Mouse (Mus musculus) liver, postnatal 0 days (tissue): Measurements from ENCODE around the gene Chst11. TPM values are rescaled to one million over a fixed set of nuclear protein-coding genes. Genes with fewer than 3 reads are reported as not detected.

Experiments
- ATAC-seq: fragments of 200-750 bp; cut with Nextera tagmentation; 2 replicates; pipeline ENCODE4 v1.8.0; 2017; ENCODE audit warnings: mild to moderate bottlenecking, moderate library complexity
- DNase-seq: peaks from one replicate; pipeline ENCODE4 v3.0.0-alpha.2; 2016
- H3K27ac ChIP-seq: fragments of 300-500 bp; sonication (generic); 2 replicates; pipeline ENCODE4 v1.5.1; 2014; ENCODE audit warnings: antibody characterized with exemption, moderate library complexity, mild to moderate bottlenecking, low read depth
- H3K27me3 ChIP-seq: fragments of 300-500 bp; sonication (generic); 2 replicates; pipeline ENCODE4 v1.6.1; 2014; ENCODE audit warnings: low read length, control low read depth, mixed read lengths; ENCODE audit not compliant: insufficient read depth
- H3K36me3 ChIP-seq: fragments of 300-500 bp; sonication (generic); replicated peaks from 2 replicates; pipeline ENCODE4 v1.6.1; 2014; ENCODE audit warnings: mild to moderate bottlenecking, control low read depth, low read length, moderate library complexity, mixed read lengths; ENCODE audit not compliant: insufficient read depth
- H3K4me1 ChIP-seq: fragments of 300-500 bp; sonication (generic); 2 replicates; pipeline ENCODE4 v1.6.1; 2014; ENCODE audit warnings: antibody characterized with exemption, mild to moderate bottlenecking, control low read depth; ENCODE audit not compliant: insufficient read depth
- H3K4me2 ChIP-seq: fragments of 300-500 bp; sonication (generic); 2 replicates; pipeline ENCODE4 v1.6.1; 2014; ENCODE audit warnings: low read depth, mild to moderate bottlenecking, low read length, moderate library complexity, mixed read lengths
- H3K4me3 ChIP-seq: fragments of 300-500 bp; sonication (generic); 2 replicates; pipeline ENCODE4 v1.5.1; 2014; ENCODE audit warnings: low read depth, low read length
- H3K9ac ChIP-seq: fragments of 300-500 bp; sonication (generic); replicated peaks from 2 replicates; pipeline ENCODE4 v1.6.1; 2014; ENCODE audit warnings: mild to moderate bottlenecking, moderate library complexity
- H3K9me3 ChIP-seq: fragments of 300-500 bp; sonication (generic); 2 replicates; pipeline ENCODE4 v1.6.1; 2016; ENCODE audit warnings: mild to moderate bottlenecking, control low read depth, low read length, mixed read lengths
- CTCF ChIP-seq: sonication (generic); IDR thresholded peaks from 2 replicates; pipeline ENCODE4 v1.5.1; 2016; ENCODE audit warnings: antibody characterized with exemption, low read depth
- EP300 ChIP-seq: IDR thresholded peaks from 2 replicates; pipeline ENCODE4 v1.6.1; 2016; ENCODE audit warnings: antibody characterized with exemption, low read depth, mild to moderate bottlenecking
- WGBS: fragments of 180-500 bp; shearing (Covaris S2); extraction: QIAGEN DNeasy Blood & Tissue Kit; methylation state at CpG from one replicate; pipeline ENCODE4 v1.1.7; 2014; ENCODE audit not compliant: insufficient replicate concordance; 5-methylcytosine and 5-hydroxymethylcytosine counted together
- polyA plus RNA-seq: library from polyadenylated mRNA; unstranded; fragments of >200 nt; fragmentation: Nextera tagmentation; extraction: Ambion mirVana; gene quantifications from 2 replicates; pipeline ENCODE4 v1.2.1, GENCODE M21; 2015

Chst11 gene
- polyA plus RNA-seq, 1 experiment from 2014 or later = 0.40 TPM

DNA sequence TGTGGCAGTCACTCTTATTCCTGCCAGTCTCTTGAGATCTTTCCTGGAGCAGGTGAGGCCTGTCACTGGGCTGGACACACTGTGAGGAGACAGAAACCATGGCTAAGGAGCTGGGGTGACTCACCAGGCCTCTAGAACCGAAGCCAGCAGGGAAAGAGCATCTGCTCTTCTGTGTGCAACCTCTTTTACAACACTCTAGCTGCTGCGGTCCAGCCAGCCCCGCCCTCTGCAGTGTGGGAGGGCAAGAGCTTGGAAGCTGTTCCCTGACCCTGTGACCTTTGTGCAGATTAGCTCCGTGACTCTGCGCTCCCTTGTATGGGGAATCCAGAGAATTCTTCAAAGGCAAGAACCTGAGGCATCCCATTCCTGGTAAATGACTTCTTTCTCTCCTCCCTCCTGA is 84.5 kb downstream of the Chst11 start:
- WGBS = 45% methylated on average over 5 of the region's 5 CpGs
- no peak for TF ChIP-seq CTCF
- TF ChIP-seq EP300 = no peak
- no peaks in the 10 kb centered on the region for H3K9me3 ChIP-seq
- H3K9ac ChIP-seq = no peak overlapping the region
- H3K36me3 ChIP-seq = no peaks in the 10 kb centered on the region
- H3K27ac ChIP-seq = no peak overlapping the region
- ATAC-seq (no peak), DNase-seq (peak; percentile 20)
- no peak overlapping the region for H3K4me3 ChIP-seq
- no peak overlapping the region for H3K4me2 ChIP-seq
- 0 out of 2 replicates have a peak, but pooled peaks cover 2% of the 10 kb centered on the region for H3K4me1 ChIP-seq
- H3K27me3 ChIP-seq = no peaks in the 10 kb centered on the region

DNA sequence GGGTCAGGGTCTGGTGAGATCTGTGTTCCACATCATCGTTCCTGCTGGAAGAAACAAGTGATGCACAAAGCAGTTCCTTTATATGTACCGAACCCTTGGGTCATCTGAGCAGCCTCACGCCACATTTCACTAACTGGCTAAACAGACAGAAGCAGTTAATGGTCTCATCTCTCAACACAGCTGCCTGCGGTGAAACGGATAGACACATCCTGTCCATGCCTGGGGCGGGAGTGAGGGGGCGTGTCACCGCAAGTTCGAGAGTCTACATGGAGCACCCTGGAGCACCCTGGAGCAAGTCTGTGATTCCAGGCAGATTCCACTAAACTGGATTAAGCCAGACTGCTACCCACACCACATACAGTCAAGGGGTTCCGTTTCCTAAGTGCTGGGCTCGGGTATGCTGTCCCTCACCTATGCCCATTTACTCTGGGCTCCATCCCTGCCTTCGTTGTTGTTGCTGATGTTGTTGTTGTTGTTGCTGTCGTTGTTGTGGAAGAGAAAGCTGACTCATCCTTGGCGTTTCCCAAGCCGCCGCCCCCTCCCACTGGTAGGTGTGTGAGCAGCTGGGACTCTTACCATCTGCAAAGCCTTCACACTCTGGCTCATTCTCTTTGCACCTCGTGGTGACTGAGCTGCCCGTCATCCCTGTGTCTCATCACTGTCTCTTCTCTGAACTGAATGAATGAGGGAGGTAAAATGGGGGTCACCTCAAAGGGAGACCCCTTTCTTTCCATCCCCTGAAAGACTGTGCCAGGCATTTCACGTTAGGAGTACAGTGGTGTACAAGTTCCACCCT is 86.7 kb downstream of the Chst11 start:
- Histone ChIP-seq H3K27ac (no peak overlapping the region), H3K4me2 (no peak overlapping the region), H3K9ac (no peak overlapping the region), H3K27me3 (no peaks in the 10 kb centered on the region), H3K36me3 (no peaks in the 10 kb centered on the region), H3K4me1 (0 out of 2 replicates have a peak, but pooled peaks cover 2% of the 10 kb centered on the region), H3K4me3 (no peak overlapping the region), H3K9me3 (no peaks in the 10 kb centered on the region)
- DNase-seq = no peak
- 75% methylated on average over 19 of the region's 19 CpGs for WGBS
- no peak for ATAC-seq
- TF ChIP-seq EP300 (no peak), CTCF (no peak)

GRCm38 (mm10) chr10:83073119-83073518 is 87.8 kb downstream of the Chst11 start:
- Histone ChIP-seq H3K27me3 (no peaks in the 10 kb centered on the region), H3K27ac (no peak overlapping the region), H3K9me3 (no peaks in the 10 kb centered on the region), H3K9ac (no peak overlapping the region), H3K4me1 (0 out of 2 replicates have a peak, but pooled peaks cover 2% of the 10 kb centered on the region), H3K4me2 (no peak overlapping the region), H3K4me3 (no peak overlapping the region), H3K36me3 (no peaks in the 10 kb centered on the region)
- DNase-seq (peak; percentile 60), ATAC-seq (peak; percentile 62)
- TF ChIP-seq CTCF (no peak), EP300 (no peak)
- 68% methylated on average over 7 of the region's 7 CpGs for WGBS

- ATAC-seq = no peak
- Histone ChIP-seq H3K4me1 (peaks cover 13% of the 10 kb centered on the region), H3K4me2 (no peak overlapping the region)
These were observed 91.5 kb downstream of the Chst11 start for GRCm38 (mm10) chr10:83076816-83077215.

DNA sequence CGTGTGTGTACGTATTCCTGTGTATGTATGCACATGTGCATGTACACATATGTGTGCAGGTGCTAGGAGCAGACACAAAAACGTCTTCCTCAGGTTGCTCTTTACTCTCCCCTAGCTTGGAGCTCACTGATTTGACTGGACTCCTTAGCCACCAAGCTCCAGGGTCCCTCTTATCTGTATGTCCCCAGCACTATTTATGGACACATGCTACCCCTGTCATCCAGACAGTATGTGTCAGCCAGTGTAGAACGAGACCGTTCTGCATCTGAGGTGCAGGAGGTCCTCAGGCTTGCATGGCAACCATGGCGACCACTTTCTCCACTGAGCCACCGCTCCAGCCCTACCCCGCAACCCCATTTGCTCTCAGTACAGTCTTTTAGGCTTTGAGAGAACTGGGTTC is 93.4 kb downstream of the Chst11 start:
- ATAC-seq = no peak
- Histone ChIP-seq H3K4me2 (no peak overlapping the region), H3K9me3 (no peaks in the 10 kb centered on the region), H3K9ac (no peak overlapping the region), H3K27me3 (no peaks in the 10 kb centered on the region), H3K27ac (no peak overlapping the region), H3K4me3 (no peak overlapping the region), H3K4me1 (peaks cover 15% of the 10 kb centered on the region), H3K36me3 (no peaks in the 10 kb centered on the region)
- no peak for DNase-seq
- WGBS = 75% methylated on average over 8 of the region's 8 CpGs
- TF ChIP-seq EP300 = no peak
- TF ChIP-seq CTCF = no peak

More at GRCm38 (mm10) chr10:83076816-83077215, 91.5 kb downstream of the Chst11 start:
- TF ChIP-seq EP300 = no peak
- TF ChIP-seq CTCF = no peak
- Histone ChIP-seq H3K4me3 (no peak overlapping the region), H3K9me3 (no peaks in the 10 kb centered on the region), H3K27me3 (no peaks in the 10 kb centered on the region), H3K36me3 (no peaks in the 10 kb centered on the region), H3K27ac (no peak overlapping the region), H3K9ac (no peak overlapping the region)
- no peak for DNase-seq
- 83% methylated on average over 7 of the region's 7 CpGs for WGBS

GRCm38 (mm10) chr10:83079755-83080154 is 94.5 kb downstream of the Chst11 start:
- Histone ChIP-seq H3K27me3 (no peaks in the 10 kb centered on the region), H3K27ac (no peak overlapping the region), H3K9ac (no peak overlapping the region), H3K9me3 (no peaks in the 10 kb centered on the region), H3K4me3 (no peak overlapping the region), H3K4me2 (peak overlapping the region; percentile 30; the same call in 1 of the 2 replicates), H3K36me3 (no peaks in the 10 kb centered on the region), H3K4me1 (peaks cover 20% of the 10 kb centered on the region)
- ATAC-seq (no peak), DNase-seq (no peak)
- TF ChIP-seq CTCF (no peak), EP300 (no peak)
- WGBS = 59% methylated on average over 13 of the region's 13 CpGs
